8 mouse cellular contexts compared by ENCODE assay signal in the genomic region with DNA sequence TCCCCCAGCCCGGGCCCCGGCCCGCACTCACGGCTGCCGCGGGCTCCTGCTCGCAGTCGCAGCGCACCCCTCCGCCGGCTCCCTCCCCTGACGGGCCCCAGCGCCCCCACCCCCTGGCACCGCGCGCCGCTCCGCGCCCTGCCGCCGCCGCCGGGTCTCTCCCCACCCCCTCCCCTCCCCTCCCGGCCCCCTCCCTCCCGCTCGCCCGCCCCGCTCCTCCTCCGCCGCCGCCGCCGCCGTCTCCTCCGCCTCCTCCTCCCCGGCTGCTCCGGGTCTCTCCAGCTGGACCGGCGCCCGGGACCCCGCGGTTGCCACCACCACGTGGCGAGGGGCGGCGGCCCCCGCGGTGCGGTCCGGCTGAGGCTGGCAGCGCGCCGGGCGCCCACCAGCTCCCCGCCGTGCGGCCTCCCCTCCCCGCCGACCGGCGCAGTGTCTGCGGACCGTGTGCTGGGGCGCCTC. TPM values are rescaled to one million over a fixed set of nuclear protein-coding genes. Genes with fewer than 3 reads are reported as not detected.
A peak's percentile ranks its signal among the peaks of the same experiment; 100 is the strongest.
DNase-seq lines count a peak whose midpoint lies in the region; ATAC-seq and TF ChIP-seq lines count a peak whose summit lies in the region.

A gene (minus strand): TSS at position 153 of the 459 bp plus-strand sequence.

- TF ChIP-seq CTCF in kidney, adult 2 months (conservative IDR thresholded peaks at IDR 0.05; ENCODE audit: insufficient read depth, insufficient read length, low read depth, low read length) = no peak

- no peaks in the 10 kb centered on the region for H3K36me3 ChIP-seq in kidney, adult 2 months (ENCODE audit: control insufficient read depth, insufficient read depth, low read length)
- peaks cover 7% of the 10 kb centered on the region; the same call in 1 of the 2 replicates for H3K36me3 ChIP-seq in forebrain, embryonic 14.5 days (ENCODE audit: control insufficient read depth, insufficient read depth, low read length)
- peaks cover 40% of the 10 kb centered on the region for H3K36me3 ChIP-seq in hindbrain, embryonic 14.5 days (replicated peaks; ENCODE audit: control insufficient read depth, insufficient read depth)
- H3K36me3 ChIP-seq in limb, embryonic 14.5 days (ENCODE audit: control insufficient read depth, insufficient read depth, low read length) = peaks cover 26% of the 10 kb centered on the region

- DNase-seq in kidney, adult 2 months = no peak
- DNase-seq in kidney, adult 11 months = no peak
- peak; percentile 42 for DNase-seq in adrenal gland, postnatal 14 days
- DNase-seq in forebrain, embryonic 14.5 days (ENCODE audit: low spot score) = peak; percentile 60
- no peak for DNase-seq in hindbrain, embryonic 14.5 days (ENCODE audit: low spot score)
- peak; percentile 37 for DNase-seq in limb, embryonic 14.5 days (ENCODE audit: low spot score)
- DNase-seq in naive thymus-derived CD4-positive, alpha-beta T cell, adult 2 months (ENCODE audit: low read depth) = peak; percentile 25

- H3K4me2 ChIP-seq in forebrain, embryonic 14.5 days (ENCODE audit: low read length) = peak within 1 kb of the TSS; percentile 77
- peak within 1 kb of the TSS; percentile 72 for H3K4me2 ChIP-seq in hindbrain, embryonic 14.5 days (replicated peaks)
- H3K4me2 ChIP-seq in limb, embryonic 14.5 days (replicated peaks; ENCODE audit: low read depth, low read length, severe bottlenecking) = peak within 1 kb of the TSS; percentile 88

- peak within 1 kb of the TSS; percentile 77 for H3K4me3 ChIP-seq in kidney, adult 2 months (ENCODE audit: insufficient read depth, low read depth, low read length)
- H3K4me3 ChIP-seq in forebrain, embryonic 14.5 days (ENCODE audit: low read depth, low read length) = peak within 1 kb of the TSS; percentile 70
- peak within 1 kb of the TSS; percentile 84 for H3K4me3 ChIP-seq in hindbrain, embryonic 14.5 days (replicated peaks; ENCODE audit: low read length)
- H3K4me3 ChIP-seq in limb, embryonic 14.5 days (replicated peaks; ENCODE audit: low read length) = peak within 1 kb of the TSS; percentile 79

- 1% methylated on average over 39 of the region's 64 CpGs for WGBS in kidney, adult 2 months
- WGBS in forebrain, embryonic 14.5 days = under 1% methylated on average over 25 of the region's 64 CpGs
- WGBS in hindbrain, embryonic 14.5 days = 2% methylated on average over 29 of the region's 64 CpGs
- WGBS in limb, embryonic 14.5 days = under 1% methylated on average over 22 of the region's 64 CpGs

- H3K27me3 ChIP-seq in kidney, adult 2 months (replicated peaks; ENCODE audit: control insufficient read depth, insufficient read depth, low read length) = no peaks in the 10 kb centered on the region; the same call in 1 of the 2 replicates
- H3K27me3 ChIP-seq in forebrain, embryonic 14.5 days (replicated peaks; ENCODE audit: control insufficient read depth, insufficient read depth, low read length) = no peaks in the 10 kb centered on the region
- no peaks in the 10 kb centered on the region for H3K27me3 ChIP-seq in hindbrain, embryonic 14.5 days (ENCODE audit: control insufficient read depth, insufficient read depth, low read length)
- no peaks in the 10 kb centered on the region for H3K27me3 ChIP-seq in limb, embryonic 14.5 days (ENCODE audit: control insufficient read depth, insufficient read depth, low read length)

- peak within 1 kb of the TSS; percentile 82 for H3K9ac ChIP-seq in forebrain, embryonic 14.5 days (ENCODE audit: low read length)
- H3K9ac ChIP-seq in hindbrain, embryonic 14.5 days = peak within 1 kb of the TSS; percentile 93
- peak within 1 kb of the TSS; percentile 90 for H3K9ac ChIP-seq in limb, embryonic 14.5 days (ENCODE audit: low read depth, low read length, severe bottlenecking)

- no peaks in the 10 kb centered on the region for H3K4me1 ChIP-seq in kidney, adult 2 months (ENCODE audit: control insufficient read depth, insufficient read depth, low read length)
- peaks cover 18% of the 10 kb centered on the region for H3K4me1 ChIP-seq in forebrain, embryonic 14.5 days (ENCODE audit: control insufficient read depth, insufficient read depth, low read length)
- H3K4me1 ChIP-seq in hindbrain, embryonic 14.5 days (replicated peaks; ENCODE audit: control insufficient read depth, insufficient read depth, low read length) = peaks cover 18% of the 10 kb centered on the region
- peaks cover 26% of the 10 kb centered on the region for H3K4me1 ChIP-seq in limb, embryonic 14.5 days (ENCODE audit: control insufficient read depth, insufficient read depth, low read length)

- no peaks in the 10 kb centered on the region for H3K9me3 ChIP-seq in forebrain, embryonic 14.5 days (replicated peaks; ENCODE audit: control insufficient read depth, low read length)
- H3K9me3 ChIP-seq in hindbrain, embryonic 14.5 days (ENCODE audit: control insufficient read depth, low read length) = no peaks in the 10 kb centered on the region
- H3K9me3 ChIP-seq in limb, embryonic 14.5 days (ENCODE audit: control insufficient read depth, low read length) = no peaks in the 10 kb centered on the region

- TF ChIP-seq POLR2A in kidney, adult 2 months (IDR thresholded peaks at IDR 0.05; ENCODE audit: low read depth, low read length) = no peak
- TF ChIP-seq POLR2A in limb, embryonic 14.5 days (IDR thresholded peaks at IDR 0.05; ENCODE audit: borderline replicate concordance, extremely low read depth, insufficient read depth, insufficient read length) = no peak

- peak within 1 kb of the TSS; percentile 83 for H3K27ac ChIP-seq in kidney, adult 2 months (ENCODE audit: insufficient read depth, low read depth, low read length)
- peak within 1 kb of the TSS; percentile 89 for H3K27ac ChIP-seq in forebrain, embryonic 14.5 days (ENCODE audit: low read depth, low read length)
- H3K27ac ChIP-seq in hindbrain, embryonic 14.5 days = peak within 1 kb of the TSS; percentile 97
- peak within 1 kb of the TSS; percentile 93 for H3K27ac ChIP-seq in limb, embryonic 14.5 days (replicated peaks; ENCODE audit: low read depth, low read length)

- ATAC-seq in forebrain, embryonic 14.5 days = peak; percentile 51
- peak; percentile 35 for ATAC-seq in hindbrain, embryonic 14.5 days (ENCODE audit: low FRiP score)
- peak; percentile 13 for ATAC-seq in limb, embryonic 14.5 days (ENCODE audit: low FRiP score, low read depth)
- no peak for ATAC-seq in inflammation-experienced regulatory T-cells, adult 6 months

RNA-seq across cellular contexts. Expression of the gene that starts here (rescaled TPM):
- polyA plus RNA-seq in kidney, adult 2 months (2012; rRNA removed) = 10.4 and 12.1 TPM in 2 replicates
- 17.6 and 22.9 TPM in 2 replicates for total RNA-seq in adrenal gland, postnatal 14 days (2021)
- polyA plus RNA-seq in forebrain, embryonic 14.5 days (2014; fragmentation: Nextera tagmentation; extraction: Ambion mirVana) = 4.8 and 5.4 TPM in 2 replicates
- polyA plus RNA-seq in hindbrain, embryonic 14.5 days (2014; fragmentation: Nextera tagmentation; extraction: Ambion mirVana) = 9.3 and 10.8 TPM in 2 replicates
- 62.2 and 82.9 TPM in 2 replicates for polyA plus RNA-seq in limb, embryonic 14.5 days (2012; rRNA removed)
- polyA plus RNA-seq in limb, embryonic 14.5 days (2014; fragmentation: Nextera tagmentation; extraction: Ambion mirVana) = 9.7 and 11.6 TPM in 2 replicates
- polyA plus RNA-seq in inflammation-experienced regulatory T-cells, adult 6 months (2017; shearing (Covaris generic)) = under 1 TPM in 2 of 3 experiments, not detected in 1; 0.21 to 0.44 TPM

Comparison
In these comparisons a context has a peak if more than half of its experiments do, and no peak if none do; other contexts are left out.
1. DNase-seq: peak in adrenal gland, postnatal 14 days (single experiment), forebrain, embryonic 14.5 days (single experiment), limb, embryonic 14.5 days (single experiment) and naive thymus-derived CD4-positive, alpha-beta T cell, adult 2 months (single experiment); none in kidney, adult 2 months (single experiment), kidney, adult 11 months (single experiment) and hindbrain, embryonic 14.5 days (single experiment).
2. Peak in every context shown above with its lines, with median percentiles within 50 percentile points of each other: H3K27ac ChIP-seq, H3K4me3 ChIP-seq, H3K4me2 ChIP-seq and H3K9ac ChIP-seq.